Mouse (Mus musculus): ENCODE measurements around the gene Edil3.

Edil3 gene

GRCm38 (mm10) chr13:89238104-89238503 lies 416.8 kb downstream of the Edil3 start:
- no peak for DNase-seq (ENCODE audit: low read depth, low spot score)

GRCm38 (mm10) chr13:89253990-89254642 lies 432.8 kb downstream of the Edil3 start:
- DNase-seq (ENCODE audit: low read depth, low spot score), result no peak

GRCm38 (mm10) chr13:89256906-89257305 lies 435.6 kb downstream of the Edil3 start:
- DNase-seq (ENCODE audit: low read depth, low spot score), result no peak

- peak; percentile 82 for DNase-seq (ENCODE audit: low read depth, low spot score)
These were observed 465.5 kb downstream of the Edil3 start for GRCm38 (mm10) chr13:89286696-89287305.

- no peak for DNase-seq (ENCODE audit: low read depth, low spot score)
These were observed 466.9 kb downstream of the Edil3 start for GRCm38 (mm10) chr13:89288201-89288600.

GRCm38 (mm10) chr13:89321155-89321554 lies 499.9 kb downstream of the Edil3 start:
- DNase-seq (ENCODE audit: low read depth, low spot score), result no peak

- peak; percentile 81 for DNase-seq (ENCODE audit: low read depth, low spot score)
These were observed 503.0 kb downstream of the Edil3 start for GRCm38 (mm10) chr13:89324282-89324681.

- DNase-seq (ENCODE audit: low read depth, low spot score), result peak; percentile 59
These were observed 513.2 kb downstream of the Edil3 start for GRCm38 (mm10) chr13:89334494-89334893.

- DNase-seq (ENCODE audit: low read depth, low spot score), result peak; percentile 31
These were observed 514.8 kb downstream of the Edil3 start for GRCm38 (mm10) chr13:89335908-89336579.

- DNase-seq (ENCODE audit: low read depth, low spot score), result no peak
These were observed 517.8 kb downstream of the Edil3 start for GRCm38 (mm10) chr13:89339055-89339454.

GRCm38 (mm10) chr13:89339776-89340175 lies 518.5 kb downstream of the Edil3 start:
- no peak for DNase-seq (ENCODE audit: low read depth, low spot score)

GRCm38 (mm10) chr13:89355234-89355633 lies 534.0 kb downstream of the Edil3 start:
- DNase-seq (ENCODE audit: low read depth, low spot score), result no peak

GRCm38 (mm10) chr13:89358407-89358806 lies 537.1 kb downstream of the Edil3 start:
- no peak for DNase-seq (ENCODE audit: low read depth, low spot score)

GRCm38 (mm10) chr13:89362274-89362673 lies 541.0 kb downstream of the Edil3 start:
- no peak for DNase-seq (ENCODE audit: low read depth, low spot score)

- DNase-seq (ENCODE audit: low read depth, low spot score), result no peak
These were observed 550.0 kb downstream of the Edil3 start for GRCm38 (mm10) chr13:89371253-89371652.

GRCm38 (mm10) chr13:89371656-89372240 lies 550.5 kb downstream of the Edil3 start:
- DNase-seq (ENCODE audit: low read depth, low spot score), result no peak
